15 mouse cellular contexts compared by ENCODE assay signal in the genomic region with DNA sequence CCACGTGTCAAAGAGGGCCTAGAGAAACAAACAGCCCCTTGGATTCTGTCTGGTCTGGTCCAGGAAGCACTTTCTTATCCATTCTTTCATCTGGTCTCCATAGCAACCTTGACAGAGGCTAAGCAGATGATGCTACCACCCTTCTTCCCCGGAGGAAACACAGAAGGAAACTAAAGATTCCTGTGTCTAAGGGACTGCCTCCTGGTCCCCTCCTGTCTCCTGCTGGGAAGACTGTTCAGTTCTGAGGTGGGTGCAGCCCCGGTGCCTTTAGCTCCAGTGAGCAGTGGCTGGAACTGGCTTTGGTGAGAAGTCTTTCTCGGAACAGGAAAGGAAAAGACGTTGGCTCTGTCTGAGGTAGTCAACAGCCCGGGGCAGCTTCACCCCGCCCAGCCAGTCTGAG. TPM values are rescaled to one million over a fixed set of nuclear protein-coding genes. Genes with fewer than 3 reads are reported as not detected.
DNase-seq lines count a peak whose midpoint lies in the region; ATAC-seq and TF ChIP-seq lines count a peak whose summit lies in the region.
"Had no signal": no experiment of that assay in that cellular context is flagged by ENCODE, and none has a peak within 500 bp of the region (broad histone marks: within the 10 kb centered on the region; RNA-seq: fewer than 3 reads in every experiment).

No protein-coding gene starts in this region.

- H3K4me2 ChIP-seq in forebrain, postnatal 0 days (ENCODE audit: low read depth), result no peak overlapping the region
- no peak overlapping the region for H3K4me2 ChIP-seq in forebrain, embryonic 11.5 days (ENCODE audit: low read depth, low read length, severe bottlenecking)
- no peak overlapping the region for H3K4me2 ChIP-seq in liver, embryonic 12.5 days
- H3K4me2 ChIP-seq: embryonic facial prominence, embryonic 13.5 days; forebrain, embryonic 13.5 days had no signal

- no peak for TF ChIP-seq CTCF in forebrain, postnatal 0 days (IDR thresholded peaks at IDR 0.05; ENCODE audit: low read depth)
- TF ChIP-seq CTCF in ES-Bruce4 (IDR thresholded peaks at IDR 0.05; ENCODE audit: low read depth, low read length), result no peak

- H3K9me3 ChIP-seq in forebrain, postnatal 0 days (ENCODE audit: low read length), result no peaks in the 10 kb centered on the region
- H3K9me3 ChIP-seq in forebrain, embryonic 11.5 days (ENCODE audit: control insufficient read depth, low read length), result no peaks in the 10 kb centered on the region; the same call in 1 of the 2 replicates
- no peaks in the 10 kb centered on the region for H3K9me3 ChIP-seq in ES-Bruce4 (replicated peaks; ENCODE audit: control insufficient read depth, insufficient read depth, low read length, poor library complexity, severe bottlenecking)
- H3K9me3 ChIP-seq in liver, embryonic 12.5 days (replicated peaks), result no peaks in the 10 kb centered on the region
- H3K9me3 ChIP-seq: embryonic facial prominence, embryonic 13.5 days had no signal

- no peak overlapping the region for H3K4me3 ChIP-seq in forebrain, postnatal 0 days (ENCODE audit: low read depth, low read length)
- no peak overlapping the region for H3K4me3 ChIP-seq in forebrain, embryonic 11.5 days (ENCODE audit: low read depth, low read length)
- H3K4me3 ChIP-seq in ES-Bruce4 (ENCODE audit: low read depth, low read length), result no peak overlapping the region
- H3K4me3 ChIP-seq in liver, embryonic 12.5 days, result no peak overlapping the region
- H3K4me3 ChIP-seq: embryonic facial prominence, embryonic 13.5 days; forebrain, embryonic 13.5 days had no signal

- 41% methylated on average over 7 of the region's 7 CpGs for WGBS in forebrain, postnatal 0 days
- WGBS in forebrain, embryonic 11.5 days, result 33% methylated on average over 7 of the region's 7 CpGs
- WGBS in liver, embryonic 12.5 days (ENCODE audit: insufficient replicate concordance), result 23% methylated on average over 7 of the region's 7 CpGs

- ATAC-seq in forebrain, postnatal 0 days, result no peak
- ATAC-seq in forebrain, embryonic 11.5 days (replicated peaks; ENCODE audit: low FRiP score), result no peak
- no peak for ATAC-seq in liver, embryonic 12.5 days
- ATAC-seq: forebrain, embryonic 13.5 days; liver, postnatal 0 days had no signal

- 0 out of 2 replicates have a peak, but pooled peaks cover 2% of the 10 kb centered on the region for H3K4me1 ChIP-seq in forebrain, postnatal 0 days (ENCODE audit: insufficient read depth)
- 0 out of 2 replicates have a peak, but pooled peaks cover 2% of the 10 kb centered on the region for H3K4me1 ChIP-seq in forebrain, embryonic 11.5 days (replicated peaks; ENCODE audit: control insufficient read depth, insufficient read depth, low read length)
- H3K4me1 ChIP-seq in ES-Bruce4 (ENCODE audit: control insufficient read depth, insufficient read depth, low read length), result peaks cover 11% of the 10 kb centered on the region
- H3K4me1 ChIP-seq in liver, embryonic 12.5 days, result peaks cover 21% of the 10 kb centered on the region

- no peak overlapping the region for H3K9ac ChIP-seq in forebrain, postnatal 0 days
- H3K9ac ChIP-seq in forebrain, embryonic 11.5 days (ENCODE audit: low read length), result no peak overlapping the region
- H3K9ac ChIP-seq in ES-Bruce4 (ENCODE audit: low read depth, poor library complexity, severe bottlenecking), result no peak overlapping the region
- no peak overlapping the region for H3K9ac ChIP-seq in liver, embryonic 12.5 days
- H3K9ac ChIP-seq: embryonic facial prominence, embryonic 13.5 days; forebrain, embryonic 13.5 days; liver, postnatal 0 days had no signal

- DNase-seq in forebrain, postnatal 0 days, result peak; percentile 15
- DNase-seq in forebrain, embryonic 11.5 days (ENCODE audit: low spot score), result no peak
- DNase-seq in embryo, embryonic 11 days, result peak; percentile 25
- DNase-seq in lung, postnatal 36 days, result peak; percentile 50
- no peak for DNase-seq in gastrocnemius, adult 18-20 months (ENCODE audit: low spot score)
- no peak for DNase-seq in spleen, postnatal 4 days (ENCODE audit: low spot score in 2 of 2)
- DNase-seq: cerebellum, adult 9-10 months; gastrocnemius, postnatal 36 days; kidney, postnatal 14 days; liver, postnatal 0 days had no signal

- no peaks in the 10 kb centered on the region for H3K36me3 ChIP-seq in forebrain, postnatal 0 days (ENCODE audit: insufficient read depth)
- H3K36me3 ChIP-seq in forebrain, embryonic 11.5 days (ENCODE audit: control insufficient read depth, insufficient read depth, low read length), result no peaks in the 10 kb centered on the region
- H3K36me3 ChIP-seq in ES-Bruce4 (ENCODE audit: control insufficient read depth, insufficient read depth, low read length, poor library complexity, severe bottlenecking), result no peaks in the 10 kb centered on the region
- H3K36me3 ChIP-seq in liver, embryonic 12.5 days, result no peaks in the 10 kb centered on the region
- H3K36me3 ChIP-seq: embryonic facial prominence, embryonic 13.5 days had no signal

- H3K27me3 ChIP-seq in forebrain, postnatal 0 days (ENCODE audit: insufficient read depth, low read length), result no peaks in the 10 kb centered on the region
- H3K27me3 ChIP-seq in forebrain, embryonic 11.5 days (ENCODE audit: control insufficient read depth, insufficient read depth, low read length), result no peaks in the 10 kb centered on the region
- H3K27me3 ChIP-seq in ES-Bruce4 (ENCODE audit: control insufficient read depth, insufficient read depth, low read length, poor library complexity, severe bottlenecking), result no peaks in the 10 kb centered on the region
- H3K27me3 ChIP-seq in liver, embryonic 12.5 days (replicated peaks), result no peaks in the 10 kb centered on the region
- H3K27me3 ChIP-seq: embryonic facial prominence, embryonic 13.5 days; forebrain, embryonic 13.5 days had no signal

- TF ChIP-seq POLR2A in ES-Bruce4 (IDR thresholded peaks at IDR 0.05; ENCODE audit: insufficient read depth, low read length), result no peak

- no peak overlapping the region for H3K27ac ChIP-seq in forebrain, postnatal 0 days (ENCODE audit: low read depth, low read length)
- H3K27ac ChIP-seq in forebrain, embryonic 11.5 days (ENCODE audit: low read depth, low read length), result no peak overlapping the region
- H3K27ac ChIP-seq in ES-Bruce4 (ENCODE audit: insufficient read depth, low read length), result peak overlapping the region; percentile 92
- H3K27ac ChIP-seq in liver, embryonic 12.5 days, result no peak overlapping the region
- H3K27ac ChIP-seq: embryonic facial prominence, embryonic 13.5 days; forebrain, embryonic 13.5 days had no signal

- peak; percentile 99 for TF ChIP-seq EP300 in ES-Bruce4 (IDR thresholded peaks at IDR 0.05; ENCODE audit: insufficient read depth, low read depth, low read length)

RNA-seq across cellular contexts. Expression of gene Slc16a9, which starts 47.1 kb away (rescaled TPM):
- total RNA-seq in forebrain, postnatal 0 days (2014; rRNA removed), result 6.1 and 6.5 TPM in 2 replicates
- 2.5 and 2.6 TPM in 2 replicates for polyA plus RNA-seq in forebrain, postnatal 0 days (2015; fragmentation: Nextera tagmentation; extraction: Ambion mirVana)
- polyA plus RNA-seq in forebrain, embryonic 11.5 days (2014; fragmentation: Nextera tagmentation; extraction: Ambion mirVana), result 0.25 and 0.29 TPM in 2 replicates
- polyA plus RNA-seq in ES-Bruce4 (2011; ENCODE audit: insufficient read depth, insufficient read length, low read depth, missing spikeins), result 5.1 and 5.2 TPM in 2 replicates
- total RNA-seq in gastrocnemius, adult 18-20 months (2021), result 10 to 100 TPM in 1 of 2 experiments, 1 to 10 TPM in 1; 9.1 to 10.2 TPM
- polyA plus RNA-seq in liver, embryonic 12.5 days (2016; fragmentation: Nextera tagmentation; extraction: Ambion mirVana), result 0.37 and 0.52 TPM in 2 replicates
- total RNA-seq: MEL had no signal

Comparison
In these comparisons a context has a peak if more than half of its experiments do, and no peak if none do; other contexts are left out.
1. DNase-seq: peak in forebrain, postnatal 0 days (single experiment), embryo, embryonic 11 days (single experiment) and lung, postnatal 36 days (single experiment); none in forebrain, embryonic 11.5 days (single experiment), gastrocnemius, adult 18-20 months (single experiment) and spleen, postnatal 4 days (0 of 2).